Mouse (Mus musculus) heart, embryonic 16.5 days (tissue): ENCODE data around the gene Aar2. TPM values are rescaled to one million over a fixed set of nuclear protein-coding genes. Genes with fewer than 3 reads are reported as not detected.

ENCODE experiments used
- ATAC-seq: fragments of 200-750 bp; cut with Nextera tagmentation; replicated peaks from 2 replicates; pipeline ENCODE4 v1.8.0; 2017; ENCODE audit warnings: moderate number of reproducible peaks; ENCODE audit not compliant: insufficient read depth, low FRiP score; ENCODE audit errors: extremely low read depth
- H3K27ac ChIP-seq: fragments of 300-500 bp; sonication (generic); 2 replicates; pipeline ENCODE4 v1.5.1; 2014; ENCODE audit warnings: mild to moderate bottlenecking, low read length, control low read depth, moderate library complexity
- H3K27me3 ChIP-seq: fragments of 300-500 bp; sonication (generic); 2 replicates; pipeline ENCODE4 v1.6.1; 2014; ENCODE audit warnings: low read length, mixed read lengths; ENCODE audit not compliant: control insufficient read depth, insufficient read depth
- H3K36me3 ChIP-seq: fragments of 300-500 bp; sonication (generic); 2 replicates; pipeline ENCODE4 v1.6.1; 2014; ENCODE audit not compliant: control insufficient read depth, insufficient read depth
- H3K4me1 ChIP-seq: fragments of 300-500 bp; sonication (generic); 2 replicates; pipeline ENCODE4 v1.6.1; 2014; ENCODE audit warnings: low read length, mixed read lengths; ENCODE audit not compliant: control insufficient read depth, insufficient read depth
- H3K4me2 ChIP-seq: fragments of 300-500 bp; sonication (generic); 2 replicates; pipeline ENCODE4 v1.6.1; 2014; ENCODE audit warnings: low read depth, mild to moderate bottlenecking, control low read depth, low read length
- H3K4me3 ChIP-seq: fragments of 300-500 bp; sonication (generic); 2 replicates; pipeline ENCODE4 v1.5.1; 2014; ENCODE audit warnings: mild to moderate bottlenecking, control low read depth, low read length
- H3K9ac ChIP-seq: fragments of 300-500 bp; sonication (generic); 2 replicates; pipeline ENCODE4 v1.6.1; 2014; ENCODE audit warnings: low read length, control low read depth
- H3K9me3 ChIP-seq: fragments of 300-500 bp; sonication (generic); replicated peaks from 2 replicates; pipeline ENCODE4 v1.6.1; 2016; ENCODE audit warnings: low read length; ENCODE audit not compliant: control insufficient read depth
- WGBS: fragments of 180-500 bp; shearing (Covaris S2); extraction: QIAGEN DNeasy Blood & Tissue Kit; methylation state at CpG from one replicate; pipeline ENCODE4 v1.1.7; 2014; 5-methylcytosine and 5-hydroxymethylcytosine counted together
- polyA plus RNA-seq: library from polyadenylated mRNA; unstranded; fragments of >200 nt; fragmentation: Nextera tagmentation; extraction: Ambion mirVana; gene quantifications from 2 replicates; pipeline ENCODE4 v1.2.1, GENCODE M21; 2015

Gene Aar2
- polyA plus RNA-seq, 1 experiment from 2014 or later: 24.0 TPM

GRCm38 (mm10) chr2:156543804-156544203, 3.6 kb upstream of the Aar2 start:
- H3K27ac ChIP-seq: no peak overlapping the region
- no peak overlapping the region for H3K4me3 ChIP-seq
- H3K27me3 ChIP-seq: no peaks in the 10 kb centered on the region
- no peak for ATAC-seq
- H3K4me1 ChIP-seq: peaks cover 14% of the 10 kb centered on the region
- H3K4me2 ChIP-seq: no peak overlapping the region
- no peak overlapping the region for H3K9ac ChIP-seq
- WGBS: 74% methylated on average over 3 of the region's 3 CpGs
- no peaks in the 10 kb centered on the region for H3K9me3 ChIP-seq
- H3K36me3 ChIP-seq: no peaks in the 10 kb centered on the region

GRCm38 (mm10) chr2:156552421-156552820, 5.0 kb downstream of the Aar2 start:
- no peaks in the 10 kb centered on the region for H3K9me3 ChIP-seq
- H3K4me3 ChIP-seq: no peak overlapping the region
- H3K4me1 ChIP-seq: peaks cover 8% of the 10 kb centered on the region
- ATAC-seq: no peak
- H3K27ac ChIP-seq: no peak overlapping the region
- WGBS: 85% methylated on average over 4 of the region's 4 CpGs
- peaks cover 26% of the 10 kb centered on the region for H3K36me3 ChIP-seq
- H3K4me2 ChIP-seq: no peak overlapping the region
- no peak overlapping the region for H3K9ac ChIP-seq
- no peaks in the 10 kb centered on the region for H3K27me3 ChIP-seq

- Histone ChIP-seq H3K36me3 (peaks cover 18% of the 10 kb centered on the region), H3K4me2 (no peak overlapping the region), H3K27ac (no peak overlapping the region), H3K9ac (no peak overlapping the region), H3K4me3 (no peak overlapping the region), H3K4me1 (no peaks in the 10 kb centered on the region), H3K27me3 (no peaks in the 10 kb centered on the region), H3K9me3 (no peaks in the 10 kb centered on the region)
- ATAC-seq: no peak
- WGBS: 32% methylated on average over 2 of the region's 2 CpGs
Measured at GRCm38 (mm10) chr2:156561808-156562207, 14.4 kb downstream of the Aar2 start.

- no peak overlapping the region for H3K4me2 ChIP-seq
Measured at GRCm38 (mm10) chr2:156563557-156563956, 16.2 kb downstream of the Aar2 start.

GRCm38 (mm10) chr2:156566512-156566911, 19.1 kb downstream of the Aar2 start:
- Histone ChIP-seq H3K4me2 (no peak overlapping the region), H3K9ac (no peak overlapping the region), H3K4me3 (no peak overlapping the region), H3K4me1 (no peaks in the 10 kb centered on the region), H3K36me3 (peaks cover 21% of the 10 kb centered on the region), H3K27me3 (no peaks in the 10 kb centered on the region), H3K9me3 (no peaks in the 10 kb centered on the region), H3K27ac (no peak overlapping the region)
- WGBS: 87% methylated on average over 2 of the region's 2 CpGs
- ATAC-seq: no peak

More at GRCm38 (mm10) chr2:156563557-156563956, 16.2 kb downstream of the Aar2 start:
- no peak overlapping the region for H3K9ac ChIP-seq
- no peak overlapping the region for H3K4me3 ChIP-seq
- ATAC-seq: no peak
- no peaks in the 10 kb centered on the region for H3K4me1 ChIP-seq
- no peaks in the 10 kb centered on the region for H3K27me3 ChIP-seq
- 76% methylated on average over 5 of the region's 5 CpGs for WGBS
- no peak overlapping the region for H3K27ac ChIP-seq
- peaks cover 24% of the 10 kb centered on the region for H3K36me3 ChIP-seq
- H3K9me3 ChIP-seq: no peaks in the 10 kb centered on the region

- no peaks in the 10 kb centered on the region for H3K27me3 ChIP-seq
- WGBS: 95% methylated on average over 7 of the region's 7 CpGs
- no peak for ATAC-seq
- no peak overlapping the region for H3K4me2 ChIP-seq
- H3K36me3 ChIP-seq: peaks cover 19% of the 10 kb centered on the region
- H3K4me3 ChIP-seq: no peak overlapping the region
- H3K9ac ChIP-seq: no peak overlapping the region
- H3K4me1 ChIP-seq: no peaks in the 10 kb centered on the region
- no peaks in the 10 kb centered on the region for H3K9me3 ChIP-seq
- H3K27ac ChIP-seq: no peak overlapping the region
Measured at GRCm38 (mm10) chr2:156568647-156569046, 21.3 kb downstream of the Aar2 start.

GRCm38 (mm10) chr2:156569261-156569660, 21.9 kb downstream of the Aar2 start:
- no peak for ATAC-seq
- Histone ChIP-seq H3K36me3 (peaks cover 19% of the 10 kb centered on the region), H3K27me3 (no peaks in the 10 kb centered on the region), H3K4me3 (no peak overlapping the region), H3K9me3 (no peaks in the 10 kb centered on the region), H3K4me2 (no peak overlapping the region), H3K9ac (no peak overlapping the region), H3K27ac (no peak overlapping the region), H3K4me1 (no peaks in the 10 kb centered on the region)
- 89% methylated on average over 3 of the region's 3 CpGs for WGBS

- Histone ChIP-seq H3K4me3 (no peak overlapping the region), H3K27ac (no peak overlapping the region), H3K9ac (no peak overlapping the region), H3K4me2 (no peak overlapping the region), H3K9me3 (no peaks in the 10 kb centered on the region), H3K4me1 (no peaks in the 10 kb centered on the region), H3K36me3 (peaks cover 19% of the 10 kb centered on the region), H3K27me3 (no peaks in the 10 kb centered on the region)
- no peak for ATAC-seq
- WGBS: 72% methylated on average over 6 of the region's 6 CpGs
Measured at GRCm38 (mm10) chr2:156571521-156571920, 24.1 kb downstream of the Aar2 start.

- 0 out of 2 replicates have a peak, but pooled peaks cover 3% of the 10 kb centered on the region for H3K27me3 ChIP-seq
- 78% methylated on average over 7 of the region's 7 CpGs for WGBS
- H3K4me3 ChIP-seq: no peak overlapping the region
- H3K4me1 ChIP-seq: no peaks in the 10 kb centered on the region
- no peaks in the 10 kb centered on the region for H3K36me3 ChIP-seq
- ATAC-seq: no peak
- no peaks in the 10 kb centered on the region for H3K9me3 ChIP-seq
- no peak overlapping the region for H3K27ac ChIP-seq
- H3K4me2 ChIP-seq: no peak overlapping the region
- H3K9ac ChIP-seq: no peak overlapping the region
Measured at GRCm38 (mm10) chr2:156576850-156577587, 29.6 kb downstream of the Aar2 start.
